Mouse (Mus musculus) cerebellum, postnatal 10 days (tissue): ENCODE data around the gene Asap2.

ENCODE experiments used
- DNase-seq, 2 experiments: peaks; one replicate each; pipeline ENCODE4 v3.0.0; 2021; ENCODE audit warnings: mixed read lengths in 2 of 2

The Asap2 gene

DNA sequence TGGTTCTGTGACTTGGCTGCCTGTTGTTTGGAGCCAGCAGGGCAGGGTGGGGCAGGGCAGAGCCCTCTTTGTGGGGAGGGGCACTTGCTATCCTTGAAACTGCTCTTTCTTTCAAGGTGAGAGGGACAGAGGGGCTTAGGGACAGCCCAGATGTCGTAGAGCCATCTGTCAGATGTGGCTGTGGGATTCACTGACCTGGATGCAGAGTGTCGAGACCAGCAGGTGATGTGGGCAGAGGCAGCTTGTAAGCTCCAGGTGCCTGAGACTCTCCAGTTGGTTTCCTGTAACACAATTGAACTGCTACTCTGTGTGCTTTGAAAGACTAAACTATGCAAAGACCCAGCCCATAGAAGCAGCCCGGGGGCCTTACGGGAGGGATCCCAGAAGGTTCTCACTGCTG, 177.5 kb downstream of the Asap2 start:
- DNase-seq: no peak

GRCm38 (mm10) chr12:21168149-21168548, 177.9 kb downstream of the Asap2 start:
- no peak for DNase-seq

GRCm38 (mm10) chr12:21171776-21172490, 181.7 kb downstream of the Asap2 start:
- no peak for DNase-seq

- no peak for DNase-seq
Measured at GRCm38 (mm10) chr12:21173847-21174412, 183.7 kb downstream of the Asap2 start.

- DNase-seq: no peak
Measured at GRCm38 (mm10) chr12:21176399-21176798, 186.1 kb downstream of the Asap2 start.

DNA sequence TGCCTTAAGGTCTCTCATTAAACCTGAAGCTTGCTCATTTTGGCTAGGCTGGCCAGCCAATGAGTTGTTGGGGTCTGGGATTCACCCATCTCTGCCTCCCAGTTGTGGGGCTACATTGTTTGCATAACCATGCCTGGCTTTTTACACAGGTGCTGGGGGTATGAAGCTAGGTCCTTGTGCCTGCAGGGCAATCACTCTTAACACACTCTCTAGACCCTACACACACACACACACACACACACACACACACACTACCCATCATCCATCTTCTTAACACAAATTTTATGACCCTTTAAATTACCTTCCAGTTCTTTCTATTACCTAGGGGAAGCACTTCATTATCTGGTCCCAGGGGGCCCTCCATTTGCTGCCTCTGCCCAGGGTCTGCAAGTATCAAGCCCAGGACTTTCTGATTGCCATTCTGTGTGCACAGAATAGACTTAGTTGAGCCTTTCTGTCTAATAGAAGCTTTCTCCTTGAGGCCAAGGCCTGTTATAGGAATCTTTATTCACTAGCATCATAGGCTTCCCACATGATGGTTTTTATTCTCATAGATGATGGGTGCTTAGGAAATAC, 187.0 kb downstream of the Asap2 start:
- DNase-seq: no peak

DNA sequence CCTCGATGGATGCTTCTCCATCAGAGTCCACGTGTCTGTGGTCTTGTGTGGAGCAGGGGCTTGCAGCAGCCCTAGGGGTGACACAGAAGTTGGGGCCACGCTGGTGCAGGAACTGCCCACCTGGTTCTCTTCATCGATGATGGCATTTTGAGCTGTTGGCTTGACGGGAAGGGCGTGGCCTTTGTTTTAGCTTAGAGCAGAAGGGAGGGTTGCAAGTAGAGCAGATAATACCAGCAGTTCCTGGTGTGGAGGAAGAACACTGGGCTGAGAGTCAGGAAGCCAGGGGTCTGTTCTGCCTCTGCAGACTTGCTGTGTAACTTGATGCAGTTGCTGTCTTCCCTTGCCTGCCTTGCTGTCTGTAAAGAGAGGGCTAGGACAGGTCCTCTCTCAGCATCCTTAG, 189.8 kb downstream of the Asap2 start:
- no peak for DNase-seq

GRCm38 (mm10) chr12:21182786-21183185, 192.5 kb downstream of the Asap2 start:
- DNase-seq: no peak

DNA sequence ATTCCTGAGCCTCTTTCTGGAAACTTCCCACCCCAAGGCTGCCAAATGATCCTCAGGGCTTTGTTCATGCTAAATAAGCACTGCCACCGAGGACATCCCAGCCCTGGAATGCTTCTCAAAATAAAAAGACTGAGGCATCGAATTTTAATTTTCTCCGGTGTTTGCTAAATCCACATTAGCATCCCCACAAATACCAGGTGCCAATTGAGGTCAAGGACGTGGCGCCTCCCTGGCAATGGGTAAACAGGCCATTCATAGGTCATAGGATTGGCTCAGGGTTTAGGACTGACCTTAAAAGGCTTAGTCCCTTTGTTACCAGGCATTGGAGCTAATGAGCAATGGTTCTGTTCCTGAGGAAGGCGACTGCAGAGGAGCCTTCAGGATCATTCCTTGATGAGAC, 193.1 kb downstream of the Asap2 start:
- DNase-seq: no peak

GRCm38 (mm10) chr12:21186145-21186544, 195.9 kb downstream of the Asap2 start:
- DNase-seq: no peak

- peak; percentile 30 to 49 for DNase-seq
Measured at GRCm38 (mm10) chr12:21188880-21189279, 198.6 kb downstream of the Asap2 start.

DNA sequence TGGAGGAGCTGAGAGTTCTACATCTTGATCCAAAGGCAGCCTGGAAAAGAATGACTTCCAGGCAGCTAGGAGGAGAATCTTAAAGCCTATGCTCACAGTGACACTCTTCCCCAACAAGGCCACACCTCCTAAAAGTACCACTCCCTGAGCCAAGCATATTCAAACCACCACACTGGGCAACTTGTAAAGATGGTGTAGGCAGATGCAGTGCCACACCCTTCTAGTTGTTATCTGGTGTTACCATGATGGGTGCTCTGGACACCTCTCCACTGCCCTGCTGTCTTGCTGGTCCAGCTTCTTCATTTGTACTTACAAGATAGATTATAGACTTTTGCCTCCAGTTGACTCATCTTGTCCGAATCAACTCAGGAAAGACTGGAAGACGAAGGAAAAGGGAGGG, 201.3 kb downstream of the Asap2 start:
- DNase-seq: no peak

GRCm38 (mm10) chr12:21195497-21195896, 205.2 kb downstream of the Asap2 start:
- no peak for DNase-seq

DNA sequence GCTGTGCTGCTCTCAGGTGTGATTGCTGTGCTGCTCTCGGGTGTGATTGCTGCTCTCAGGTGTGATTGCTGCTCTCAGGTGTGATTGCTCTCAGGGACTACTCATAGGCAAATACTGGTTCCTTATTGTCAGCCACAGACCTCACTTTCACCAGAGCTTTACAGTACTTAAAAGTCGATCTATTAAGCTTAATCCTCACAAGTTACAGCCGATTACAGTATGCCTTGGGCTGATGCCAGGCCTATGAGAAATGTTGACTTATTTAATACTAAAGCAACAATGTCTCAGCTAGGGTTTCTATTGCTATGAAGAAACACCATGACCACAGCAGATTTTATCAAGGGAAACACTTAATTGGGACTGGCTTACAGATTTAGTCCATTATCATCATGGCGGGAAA, 206.2 kb downstream of the Asap2 start:
- no peak for DNase-seq

GRCm38 (mm10) chr12:21200613-21201012, 210.4 kb downstream of the Asap2 start:
- no peak for DNase-seq

DNA sequence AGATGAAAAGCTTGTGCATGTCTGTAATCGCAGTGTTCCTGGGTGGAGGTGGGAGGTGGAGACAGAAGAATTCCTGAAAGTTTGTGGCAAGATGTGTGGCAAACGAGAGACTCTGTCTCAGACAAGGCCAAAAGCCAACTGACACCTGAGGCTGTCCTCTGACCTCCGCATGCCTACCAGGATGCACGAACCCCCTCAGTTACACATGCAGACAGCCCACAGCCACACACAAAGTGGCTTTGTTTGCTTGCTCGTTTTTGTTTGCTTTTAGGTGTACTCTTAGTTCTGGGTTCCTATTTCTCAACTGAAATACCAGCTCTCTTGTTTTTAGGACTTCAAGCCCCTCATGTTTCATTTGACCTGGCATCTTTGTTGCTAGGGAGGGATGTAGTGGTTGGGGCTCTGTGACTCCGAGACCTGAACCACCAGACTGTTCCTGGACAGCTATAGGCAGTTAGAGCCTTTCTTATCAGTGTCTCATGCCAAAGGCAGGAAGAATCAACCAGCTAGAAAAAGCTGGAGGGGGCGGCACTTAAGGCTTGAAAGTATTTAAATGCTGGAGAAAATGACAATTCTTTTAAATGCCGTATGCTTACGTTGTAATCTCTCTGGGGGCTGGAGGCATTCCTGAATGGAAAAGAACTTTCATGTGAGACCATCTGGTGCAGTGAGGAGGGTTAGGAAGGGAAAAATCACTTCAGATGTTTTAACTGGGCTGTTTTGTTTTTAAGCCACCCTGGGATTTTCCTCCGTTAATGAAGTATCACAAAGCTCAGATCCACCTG, 211.4 kb downstream of the Asap2 start:
- no peak for DNase-seq

- DNase-seq: peak; percentile 50 to 52
Measured at GRCm38 (mm10) chr12:21204701-21205312, 214.5 kb downstream of the Asap2 start.

GRCm38 (mm10) chr12:21205799-21206198, 215.5 kb downstream of the Asap2 start:
- no peak for DNase-seq

- no peak for DNase-seq
Measured at GRCm38 (mm10) chr12:21207422-21207821, 217.2 kb downstream of the Asap2 start.

GRCm38 (mm10) chr12:21208172-21208795, 218.0 kb downstream of the Asap2 start:
- DNase-seq: no peak

- DNase-seq: no peak
Measured at GRCm38 (mm10) chr12:21209273-21209672, 219.0 kb downstream of the Asap2 start.

DNA sequence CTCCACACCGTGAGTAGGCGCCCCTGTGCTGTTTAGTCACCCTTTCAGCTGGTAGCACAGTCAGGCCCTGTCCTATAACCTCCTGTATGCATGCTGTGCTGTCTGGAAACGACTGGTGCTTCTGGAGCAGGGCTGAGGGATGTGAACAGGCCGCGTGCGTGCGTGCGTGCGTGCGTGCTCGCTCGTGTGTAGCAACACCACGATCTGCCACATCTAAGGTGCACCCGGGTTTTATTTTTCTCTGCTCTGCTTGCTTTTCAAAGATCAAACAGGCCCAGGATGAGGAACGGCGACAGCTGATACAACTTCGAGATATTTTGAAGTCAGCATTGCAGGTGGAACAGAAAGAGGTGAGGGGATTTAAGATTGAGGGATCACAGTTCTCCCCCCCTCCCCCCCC, 222.6 kb downstream of the Asap2 start:
- no peak for DNase-seq
